Mouse (Mus musculus) C2C12 (cell line): ENCODE results near the gene Zbtb21. TPM values are rescaled to one million over a fixed set of nuclear protein-coding genes. Genes with fewer than 3 reads are reported as not detected.

Source experiments
- H3K27me3 ChIP-seq: one replicate; pipeline ENCODE4 v1.6.1; 2011; ENCODE audit not compliant: control insufficient read depth, insufficient read depth, insufficient read length
- H3K36me3 ChIP-seq: one replicate; pipeline ENCODE4 v1.6.1; 2011; ENCODE audit not compliant: control insufficient read depth, insufficient read depth
- H3K4me3 ChIP-seq: one replicate; pipeline ENCODE4 v1.5.1; 2011; ENCODE audit warnings: mild to moderate bottlenecking, control low read depth; ENCODE audit not compliant: poor library complexity, insufficient read depth, severe bottlenecking
- H3K79me2 ChIP-seq: one replicate; pipeline ENCODE4 v1.6.1; 2011; ENCODE audit not compliant: control insufficient read depth, insufficient read depth
- H3K79me3 ChIP-seq: one replicate; pipeline ENCODE4 v1.6.1; 2011; ENCODE audit warnings: low read depth, control low read depth
- H3ac ChIP-seq: one replicate; pipeline ENCODE3; 2011; ENCODE audit warnings: low read depth; ENCODE audit not compliant: control insufficient read depth, insufficient read length
- CEBPB ChIP-seq: IDR thresholded peaks from one replicate; pipeline ENCODE4 v1.6.1; 2011; ENCODE audit warnings: low read depth, mild to moderate bottlenecking, control low read depth, moderate library complexity
- CTCF ChIP-seq: IDR thresholded peaks from one replicate; pipeline ENCODE4 v1.5.1; 2011; ENCODE audit not compliant: control insufficient read depth, insufficient read depth, insufficient read length
- FOSL1 ChIP-seq: IDR thresholded peaks from one replicate; pipeline ENCODE4 v1.8.0; 2011; ENCODE audit warnings: mild to moderate bottlenecking, low read length; ENCODE audit not compliant: poor library complexity, insufficient read depth, severe bottlenecking
- MAX ChIP-seq: IDR thresholded peaks from one replicate; pipeline ENCODE4 v1.6.1; 2011; ENCODE audit warnings: mild to moderate bottlenecking, control low read depth
- MYOD1 ChIP-seq: IDR thresholded peaks from one replicate; pipeline ENCODE4 v1.6.1; 2011; ENCODE audit warnings: low read depth; ENCODE audit not compliant: control insufficient read depth, insufficient read length
- MYOG ChIP-seq: IDR thresholded peaks from one replicate; pipeline ENCODE4 v1.6.1; 2011; ENCODE audit not compliant: control insufficient read depth, insufficient read length; ENCODE audit errors: extremely low read depth
- USF1 ChIP-seq: IDR thresholded peaks from one replicate; pipeline ENCODE4 v1.6.1; 2011; ENCODE audit warnings: low read depth, mild to moderate bottlenecking, control low read depth, moderate library complexity
- polyA plus RNA-seq: library from polyadenylated mRNA; unstranded; fragments of >200 nt; fragmentation: generic; extraction: Trizol; gene quantifications from one replicate; pipeline ENCODE4 v1.2.1, GENCODE M21; 2012; ENCODE audit warnings: missing spikeins

The Zbtb21 gene
- polyA plus RNA-seq, 1 experiment = 11.5 TPM

GRCm38 (mm10) chr16:97926381-97926780, 36.0 kb downstream of the Zbtb21 start:
- Histone ChIP-seq H3K36me3 (no peaks in the 10 kb centered on the region), H3ac (no peak overlapping the region), H3K79me3 (no peaks in the 10 kb centered on the region), H3K27me3 (no peaks in the 10 kb centered on the region), H3K4me3 (no peak overlapping the region), H3K79me2 (no peaks in the 10 kb centered on the region)
- no peak for TF ChIP-seq CTCF
- no peak for TF ChIP-seq MYOG
- TF ChIP-seq MYOD1 = no peak
- TF ChIP-seq CEBPB = no peak
- no peak for TF ChIP-seq FOSL1
- no peak for TF ChIP-seq USF1
- TF ChIP-seq MAX = no peak

- Histone ChIP-seq H3K79me2 (no peaks in the 10 kb centered on the region), H3K79me3 (no peaks in the 10 kb centered on the region), H3K36me3 (no peaks in the 10 kb centered on the region), H3K27me3 (no peaks in the 10 kb centered on the region), H3K4me3 (no peak overlapping the region), H3ac (no peak overlapping the region)
- TF ChIP-seq CTCF = no peak
- TF ChIP-seq CEBPB = no peak
- no peak for TF ChIP-seq MYOG
- TF ChIP-seq MAX = no peak
- TF ChIP-seq MYOD1 = no peak
- no peak for TF ChIP-seq FOSL1
- no peak for TF ChIP-seq USF1
Measured at GRCm38 (mm10) chr16:97925760-97926159, 36.7 kb downstream of the Zbtb21 start.

- H3K79me2 ChIP-seq = no peaks in the 10 kb centered on the region
- H3K36me3 ChIP-seq = no peaks in the 10 kb centered on the region
- TF ChIP-seq MAX = no peak
- no peaks in the 10 kb centered on the region for H3K79me3 ChIP-seq
- H3ac ChIP-seq = no peak overlapping the region
- no peaks in the 10 kb centered on the region for H3K27me3 ChIP-seq
- no peak overlapping the region for H3K4me3 ChIP-seq
Measured at GRCm38 (mm10) chr16:97923700-97924099, 38.7 kb downstream of the Zbtb21 start.

- no peak overlapping the region for H3ac ChIP-seq
- no peaks in the 10 kb centered on the region for H3K79me3 ChIP-seq
- TF ChIP-seq MYOD1 = no peak
- no peak for TF ChIP-seq MYOG
- no peak for TF ChIP-seq MAX
- TF ChIP-seq USF1 = no peak
- no peak for TF ChIP-seq CEBPB
- TF ChIP-seq FOSL1 = no peak
- TF ChIP-seq CTCF = no peak
- peak overlapping the region; percentile 56 for H3K4me3 ChIP-seq
- no peaks in the 10 kb centered on the region for H3K79me2 ChIP-seq
- no peaks in the 10 kb centered on the region for H3K36me3 ChIP-seq
- no peaks in the 10 kb centered on the region for H3K27me3 ChIP-seq
Measured at GRCm38 (mm10) chr16:97922779-97923126, 39.7 kb downstream of the Zbtb21 start.

GRCm38 (mm10) chr16:97921961-97922778, 40.3 kb downstream of the Zbtb21 start:
- Histone ChIP-seq H3K36me3 (no peaks in the 10 kb centered on the region), H3K79me2 (no peaks in the 10 kb centered on the region), H3K4me3 (peak overlapping the region; percentile 56), H3ac (peak overlapping the region; percentile 95), H3K27me3 (no peaks in the 10 kb centered on the region), H3K79me3 (no peaks in the 10 kb centered on the region)
- TF ChIP-seq MYOD1 = no peak

- no peaks in the 10 kb centered on the region for H3K36me3 ChIP-seq
- H3ac ChIP-seq = no peak overlapping the region
- H3K79me3 ChIP-seq = no peaks in the 10 kb centered on the region
- no peak for TF ChIP-seq USF1
- no peak for TF ChIP-seq CEBPB
- no peak for TF ChIP-seq FOSL1
- TF ChIP-seq MYOG = no peak
- TF ChIP-seq MAX = no peak
- TF ChIP-seq CTCF = no peak
- TF ChIP-seq MYOD1 = no peak
- no peaks in the 10 kb centered on the region for H3K27me3 ChIP-seq
- H3K4me3 ChIP-seq = no peak overlapping the region
- no peaks in the 10 kb centered on the region for H3K79me2 ChIP-seq
Measured at GRCm38 (mm10) chr16:97920621-97921020, 41.8 kb downstream of the Zbtb21 start.
